Mouse (Mus musculus): ENCODE measurements around the gene Emx1. TPM values are rescaled to one million over a fixed set of nuclear protein-coding genes. Genes with fewer than 3 reads are reported as not detected.
"Not testable (repeated sequence)": the region's sequence is repeated elsewhere in the genome, so short reads cannot be mapped to it uniquely, and the experiment has no call there.

Emx1 gene
- polyA plus RNA-seq (2015; fragmentation: Nextera tagmentation; extraction: Ambion mirVana): not detected in 2 replicates

DNA sequence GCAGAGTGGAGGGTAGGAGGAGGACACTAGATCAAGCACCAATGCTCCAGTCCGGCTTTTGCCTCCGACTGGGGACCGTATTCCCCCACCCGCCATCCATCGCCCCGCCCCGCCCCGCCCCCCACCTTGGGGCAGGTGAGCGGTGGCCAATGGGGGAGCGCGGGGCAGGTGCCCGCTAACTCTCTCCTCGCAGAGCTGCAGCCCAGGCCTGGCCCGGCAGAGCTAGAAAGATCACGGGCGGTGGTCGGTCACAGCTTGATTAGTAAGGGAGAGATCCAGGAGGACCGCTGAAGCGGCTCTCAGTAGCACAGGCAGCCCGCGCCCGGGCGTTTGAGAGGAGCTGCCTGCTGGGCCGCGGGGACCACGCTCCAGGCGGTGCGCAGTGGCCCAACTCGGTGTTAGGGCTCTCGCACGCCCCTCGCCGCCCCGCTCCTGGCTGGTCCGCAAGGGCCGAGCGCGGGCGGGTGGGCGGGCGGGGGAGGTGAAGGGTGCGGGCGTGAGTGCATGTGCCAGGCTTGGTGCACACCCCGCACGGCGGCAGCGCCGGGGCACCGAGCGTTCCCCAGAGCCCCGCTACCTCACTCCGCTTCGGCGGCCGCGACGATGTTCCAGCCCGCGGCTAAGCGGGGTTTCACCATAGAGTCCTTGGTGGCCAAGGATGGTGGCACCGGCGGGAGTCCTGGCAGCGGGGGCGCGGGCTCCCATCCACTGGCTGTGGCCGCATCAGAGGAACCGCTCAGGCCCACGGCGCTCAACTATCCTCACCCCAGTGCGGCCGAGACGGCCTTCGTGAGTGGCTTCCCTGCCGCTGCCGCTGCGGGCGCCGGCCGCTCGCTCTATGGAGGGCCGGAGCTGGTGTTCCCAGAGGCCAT is at the start of gene Emx1:
TSS of gene Emx1 (plus strand) at position 99 of the 872 bp plus-strand sequence.
- peak; percentile 77 for ATAC-seq
- Histone ChIP-seq H3K27ac (ENCODE audit: low read length) (no peak within 1 kb of the TSS), H3K9me3 (ENCODE audit: low read length) (no peaks in the 10 kb centered on the region), H3K9ac (replicated peaks; ENCODE audit: low read depth) (no peak within 1 kb of the TSS), H3K4me1 (ENCODE audit: insufficient read depth, low read depth, low read length) (no peaks in the 10 kb centered on the region), H3K27me3 (replicated peaks; ENCODE audit: insufficient read depth, low read length) (peaks cover 68% of the 10 kb centered on the region), H3K4me3 (ENCODE audit: low read depth, low read length) (peak within 1 kb of the TSS; percentile 28), H3K4me2 (replicated peaks; ENCODE audit: low read depth, low read length) (peak within 1 kb of the TSS; percentile 56), H3K36me3 (ENCODE audit: insufficient read depth, low read length) (no peaks in the 10 kb centered on the region)
- peak; percentile 42 for DNase-seq (ENCODE audit: low spot score)
- WGBS: 2% methylated on average over 59 of the region's 81 CpGs
- TF ChIP-seq EP300 (IDR thresholded peaks at IDR 0.05) (no peak), CTCF (IDR thresholded peaks at IDR 0.05) (no peak)

DNA sequence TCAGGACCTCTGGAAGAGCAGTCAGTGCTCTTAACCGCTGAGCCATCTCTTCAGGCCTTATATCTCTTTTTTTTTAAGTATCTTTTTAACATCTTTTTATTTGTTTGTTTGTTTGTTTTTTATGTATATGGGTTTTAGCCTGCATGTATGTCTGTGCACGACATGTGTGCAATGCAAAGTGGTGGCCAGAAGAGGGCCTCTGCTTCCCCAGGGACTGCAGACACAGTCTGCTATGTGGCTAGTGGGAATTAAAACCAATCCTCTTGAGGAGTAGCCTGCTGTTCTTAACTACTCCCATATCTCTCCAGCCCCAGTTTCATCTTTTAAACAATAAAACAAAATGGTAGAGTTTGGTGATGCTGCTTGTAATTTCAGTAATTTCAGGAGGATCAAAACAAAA is 47.7 kb upstream of the Emx1 start:
- Histone ChIP-seq H3K4me2 (replicated peaks; ENCODE audit: low read depth, low read length) (no peak overlapping the region), H3K4me1 (ENCODE audit: insufficient read depth, low read depth, low read length) (no peaks in the 10 kb centered on the region), H3K27me3 (replicated peaks; ENCODE audit: insufficient read depth, low read length) (no peaks in the 10 kb centered on the region), H3K4me3 (ENCODE audit: low read depth, low read length) (no peak overlapping the region), H3K36me3 (ENCODE audit: insufficient read depth, low read length) (no peaks in the 10 kb centered on the region), H3K9me3 (ENCODE audit: low read length) (no peaks in the 10 kb centered on the region), H3K9ac (replicated peaks; ENCODE audit: low read depth) (no peak overlapping the region), H3K27ac (ENCODE audit: low read length) (no peak overlapping the region)
- DNase-seq (ENCODE audit: low spot score): no peak
- no peak for TF ChIP-seq EP300 (IDR thresholded peaks at IDR 0.05)
- TF ChIP-seq CTCF (IDR thresholded peaks at IDR 0.05): peak; percentile 20
- 90% methylated on average over 2 of the region's 2 CpGs for WGBS
- no peak for ATAC-seq

GRCm38 (mm10) chr6:85141013-85141412 is 46.2 kb upstream of the Emx1 start:
- H3K4me1 ChIP-seq (ENCODE audit: insufficient read depth, low read depth, low read length); H3K27ac ChIP-seq (ENCODE audit: low read length); H3K4me3 ChIP-seq (ENCODE audit: low read depth, low read length); H3K27me3 ChIP-seq (replicated peaks; ENCODE audit: insufficient read depth, low read length); H3K9ac ChIP-seq (replicated peaks; ENCODE audit: low read depth); H3K36me3 ChIP-seq (ENCODE audit: insufficient read depth, low read length); ATAC-seq; H3K9me3 ChIP-seq (ENCODE audit: low read length); H3K4me2 ChIP-seq (replicated peaks; ENCODE audit: low read depth, low read length): not testable (repeated sequence)
- TF ChIP-seq CTCF (IDR thresholded peaks at IDR 0.05): peak; percentile 74
- 0% methylated on average over 6 of the region's 7 CpGs for WGBS
- peak; percentile 74 for DNase-seq (ENCODE audit: low spot score)

DNA sequence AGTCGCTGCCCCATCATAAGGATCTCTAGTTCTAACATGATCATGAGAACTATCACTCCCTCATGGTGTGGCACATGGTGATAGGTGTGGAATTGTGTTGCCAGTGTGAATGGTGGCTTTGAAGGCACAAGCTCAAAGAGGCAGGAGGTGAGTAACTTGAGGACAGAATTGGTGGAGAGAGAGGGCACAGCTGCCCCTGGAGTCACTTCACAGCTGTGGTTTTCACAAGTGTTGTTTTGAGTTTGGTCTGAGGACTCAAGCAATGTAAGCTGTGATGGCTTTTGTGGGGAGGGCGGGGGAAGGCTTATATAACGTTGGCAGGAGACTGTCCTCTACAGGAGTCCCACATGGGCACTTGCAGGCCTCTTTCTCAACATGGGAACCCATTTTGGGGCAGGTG is 42.8 kb upstream of the Emx1 start:
- TF ChIP-seq EP300 (IDR thresholded peaks at IDR 0.05) (no peak), CTCF (IDR thresholded peaks at IDR 0.05) (no peak)
- H3K9ac ChIP-seq (replicated peaks; ENCODE audit: low read depth): no peak overlapping the region
- 51% methylated on average over 3 of the region's 3 CpGs for whole genome bisulfite sequencing
- DNase-seq (ENCODE audit: low spot score): no peak
- H3K4me2 ChIP-seq (replicated peaks; ENCODE audit: low read depth, low read length): no peak overlapping the region
- no peak overlapping the region for H3K27ac ChIP-seq (ENCODE audit: low read length)
- H3K36me3 ChIP-seq (ENCODE audit: insufficient read depth, low read length): no peaks in the 10 kb centered on the region
- no peaks in the 10 kb centered on the region for H3K4me1 ChIP-seq (ENCODE audit: insufficient read depth, low read depth, low read length)
- no peaks in the 10 kb centered on the region for H3K9me3 ChIP-seq (ENCODE audit: low read length)
- H3K4me3 ChIP-seq (ENCODE audit: low read depth, low read length): no peak overlapping the region
- no peaks in the 10 kb centered on the region for H3K27me3 ChIP-seq (replicated peaks; ENCODE audit: insufficient read depth, low read length)
- no peak for ATAC-seq

DNA sequence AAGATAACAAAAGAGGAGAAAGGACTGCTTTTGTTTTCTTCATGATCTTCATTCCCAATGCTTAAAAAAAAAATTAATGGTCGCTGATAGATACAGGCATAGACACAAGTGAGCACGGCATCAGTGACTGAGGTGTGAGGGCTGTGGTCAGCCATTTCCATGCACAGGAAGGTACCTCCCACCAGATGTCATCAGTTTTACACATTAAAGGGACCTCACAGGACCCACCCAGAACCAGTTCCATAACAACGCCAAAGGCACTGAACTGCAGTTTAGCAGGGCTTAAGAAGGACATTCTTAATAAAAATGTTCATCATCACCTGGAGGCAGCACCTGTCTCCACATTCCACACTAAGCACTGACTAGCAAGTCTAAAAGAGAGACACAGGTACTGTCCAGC is 39.6 kb upstream of the Emx1 start:
- Histone ChIP-seq H3K9ac (replicated peaks; ENCODE audit: low read depth) (no peak overlapping the region), H3K27ac (ENCODE audit: low read length) (no peak overlapping the region), H3K9me3 (ENCODE audit: low read length) (no peaks in the 10 kb centered on the region), H3K36me3 (ENCODE audit: insufficient read depth, low read length) (no peaks in the 10 kb centered on the region), H3K4me1 (ENCODE audit: insufficient read depth, low read depth, low read length) (no peaks in the 10 kb centered on the region), H3K4me2 (replicated peaks; ENCODE audit: low read depth, low read length) (no peak overlapping the region), H3K27me3 (replicated peaks; ENCODE audit: insufficient read depth, low read length) (no peaks in the 10 kb centered on the region), H3K4me3 (ENCODE audit: low read depth, low read length) (no peak overlapping the region)
- TF ChIP-seq EP300 (IDR thresholded peaks at IDR 0.05): no peak
- TF ChIP-seq CTCF (IDR thresholded peaks at IDR 0.05): no peak
- DNase-seq (ENCODE audit: low spot score) (no peak), ATAC-seq (no peak)
- WGBS: 48% methylated on average over 3 of the region's 3 CpGs

DNA sequence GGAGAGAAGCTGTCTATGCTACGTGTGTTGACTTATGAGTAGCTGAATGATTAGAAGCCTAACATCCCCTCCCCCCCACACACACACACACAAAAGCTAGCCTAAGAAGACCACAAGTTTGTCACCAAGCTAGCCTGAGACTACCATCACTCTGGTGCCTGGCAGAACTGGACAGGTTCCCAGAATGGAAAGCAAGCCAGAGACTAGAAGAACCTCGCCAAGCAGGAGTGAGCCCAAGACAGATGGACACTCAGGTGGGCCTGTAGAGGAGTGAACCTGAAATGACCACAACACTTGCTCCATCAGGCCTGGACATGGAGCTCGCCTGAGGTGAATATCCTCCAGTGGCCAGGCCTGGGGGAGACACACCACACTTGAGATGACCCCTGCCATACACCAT is 36.9 kb upstream of the Emx1 start:
- no peak overlapping the region for H3K9ac ChIP-seq (replicated peaks; ENCODE audit: low read depth)
- no peak for TF ChIP-seq EP300 (IDR thresholded peaks at IDR 0.05)
- DNase-seq (ENCODE audit: low spot score): no peak
- ATAC-seq: no peak
- 57% methylated on average over 3 of the region's 3 CpGs for WGBS
- H3K4me1 ChIP-seq (ENCODE audit: insufficient read depth, low read depth, low read length): peaks cover 5% of the 10 kb centered on the region; the same call in 1 of the 2 replicates
- H3K27ac ChIP-seq (ENCODE audit: low read length): no peak overlapping the region
- no peaks in the 10 kb centered on the region for H3K27me3 ChIP-seq (replicated peaks; ENCODE audit: insufficient read depth, low read length)
- no peaks in the 10 kb centered on the region for H3K9me3 ChIP-seq (ENCODE audit: low read length)
- no peak overlapping the region for H3K4me3 ChIP-seq (ENCODE audit: low read depth, low read length)
- H3K36me3 ChIP-seq (ENCODE audit: insufficient read depth, low read length): no peaks in the 10 kb centered on the region
- H3K4me2 ChIP-seq (replicated peaks; ENCODE audit: low read depth, low read length): no peak overlapping the region

All from lung, postnatal 0 days (tissue).